Mouse (Mus musculus) forebrain, embryonic 11.5 days (tissue): ENCODE data around the gene Btbd3. TPM values are rescaled to one million over a fixed set of nuclear protein-coding genes. Genes with fewer than 3 reads are reported as not detected.

ENCODE experiments used
- ATAC-seq: fragments of 200-750 bp; cut with Nextera tagmentation; replicated peaks from 2 replicates; pipeline ENCODE4 v1.8.0; 2017; ENCODE audit warnings: moderate TSS enrichment; ENCODE audit not compliant: low FRiP score
- DNase-seq: peaks from one replicate; pipeline ENCODE4 v3.0.0-alpha.2; 2017; ENCODE audit warnings: low spot score
- H3K27ac ChIP-seq: fragments of 300-500 bp; sonication (generic); 2 replicates; pipeline ENCODE4 v1.5.1; 2014; ENCODE audit warnings: low read depth, low read length
- H3K27me3 ChIP-seq: fragments of 300-500 bp; sonication (generic); 2 replicates; pipeline ENCODE4 v1.6.1; 2014; ENCODE audit warnings: mild to moderate bottlenecking, low read length, mixed read lengths; ENCODE audit not compliant: control insufficient read depth, insufficient read depth
- H3K36me3 ChIP-seq: fragments of 300-500 bp; sonication (generic); 2 replicates; pipeline ENCODE4 v1.6.1; 2014; ENCODE audit warnings: mild to moderate bottlenecking, low read length, moderate library complexity, mixed read lengths; ENCODE audit not compliant: control insufficient read depth, insufficient read depth
- H3K4me1 ChIP-seq: fragments of 300-500 bp; sonication (generic); replicated peaks from 2 replicates; pipeline ENCODE4 v1.6.1; 2014; ENCODE audit warnings: low read length, mixed read lengths; ENCODE audit not compliant: control insufficient read depth, insufficient read depth
- H3K4me2 ChIP-seq: fragments of 300-500 bp; sonication (generic); 2 replicates; pipeline ENCODE4 v1.6.1; 2014; ENCODE audit warnings: low read depth, mild to moderate bottlenecking, low read length, moderate library complexity, mixed read lengths; ENCODE audit not compliant: severe bottlenecking
- H3K4me3 ChIP-seq: fragments of 300-500 bp; sonication (generic); 2 replicates; pipeline ENCODE4 v1.5.1; 2014; ENCODE audit warnings: low read depth, low read length
- H3K9ac ChIP-seq: fragments of 300-500 bp; sonication (generic); 2 replicates; pipeline ENCODE4 v1.6.1; 2014; ENCODE audit warnings: low read length
- H3K9me3 ChIP-seq: fragments of 300-500 bp; sonication (generic); 2 replicates; pipeline ENCODE4 v1.6.1; 2016; ENCODE audit warnings: low read length, mixed read lengths; ENCODE audit not compliant: control insufficient read depth
- WGBS: fragments of 180-500 bp; shearing (Covaris S2); extraction: QIAGEN DNeasy Blood & Tissue Kit; methylation state at CpG from one replicate; pipeline ENCODE4 v1.1.7; 2014; 5-methylcytosine and 5-hydroxymethylcytosine counted together
- polyA plus RNA-seq: library from polyadenylated mRNA; unstranded; fragments of >200 nt; fragmentation: Nextera tagmentation; extraction: Ambion mirVana; gene quantifications from 2 replicates; pipeline ENCODE4 v1.2.1, GENCODE M21; 2014

Btbd3 gene
- polyA plus RNA-seq, 1 experiment from 2014 or later, result 14.4 TPM

DNA sequence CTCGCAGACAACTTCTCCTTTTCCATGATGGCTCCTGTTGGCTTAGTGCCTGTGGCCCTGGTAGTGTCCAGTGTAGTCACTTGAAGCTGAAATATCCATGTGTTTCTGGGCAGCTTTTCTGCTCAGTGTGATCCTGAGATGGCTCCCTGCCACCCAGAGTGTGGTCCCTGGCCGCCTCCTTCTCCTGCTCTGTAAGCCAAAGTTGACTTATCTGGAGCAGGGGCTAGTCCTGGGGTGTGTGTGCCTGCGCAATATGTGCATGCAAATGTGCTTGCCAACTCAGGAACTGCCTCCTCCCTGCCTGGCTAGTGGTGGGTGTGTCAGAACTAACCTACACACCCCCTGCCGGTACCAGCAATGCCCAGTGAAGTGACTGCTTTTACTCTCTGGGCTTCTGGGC lies 29.4 kb downstream of the Btbd3 start:
- no peak for ATAC-seq
- 94% methylated on average over 4 of the region's 4 CpGs for WGBS
- H3K36me3 ChIP-seq, result no peaks in the 10 kb centered on the region; the same call in 1 of the 2 replicates

DNA sequence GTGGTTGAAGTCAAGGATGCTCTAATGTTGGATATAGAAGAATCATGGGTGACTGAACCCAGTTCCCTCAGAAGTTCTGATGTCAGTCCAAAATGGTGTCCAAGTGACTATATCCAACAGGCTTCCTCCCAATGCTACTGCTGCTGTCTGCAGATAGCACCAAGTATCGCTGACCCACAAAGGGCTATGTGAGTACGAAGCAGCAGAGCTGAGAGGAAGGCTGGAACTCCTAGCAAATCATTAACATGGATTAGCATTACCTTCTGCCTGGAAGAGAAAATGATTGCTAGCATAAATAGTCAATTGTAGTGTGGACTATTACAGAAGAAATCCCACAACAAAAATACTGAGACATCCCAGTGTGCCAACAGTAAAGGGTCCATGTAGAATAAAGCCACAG lies 33.8 kb downstream of the Btbd3 start:
- no peaks in the 10 kb centered on the region for H3K9me3 ChIP-seq
- 93% methylated on average over 2 of the region's 2 CpGs for WGBS

More for the DNA sequence above, 29.4 kb downstream of the Btbd3 start:
- Histone ChIP-seq H3K4me1 (no peaks in the 10 kb centered on the region), H3K4me3 (no peak overlapping the region), H3K9me3 (no peaks in the 10 kb centered on the region), H3K4me2 (no peak overlapping the region), H3K27me3 (no peaks in the 10 kb centered on the region), H3K9ac (no peak overlapping the region), H3K27ac (no peak overlapping the region)
- no peak for DNase-seq

DNA sequence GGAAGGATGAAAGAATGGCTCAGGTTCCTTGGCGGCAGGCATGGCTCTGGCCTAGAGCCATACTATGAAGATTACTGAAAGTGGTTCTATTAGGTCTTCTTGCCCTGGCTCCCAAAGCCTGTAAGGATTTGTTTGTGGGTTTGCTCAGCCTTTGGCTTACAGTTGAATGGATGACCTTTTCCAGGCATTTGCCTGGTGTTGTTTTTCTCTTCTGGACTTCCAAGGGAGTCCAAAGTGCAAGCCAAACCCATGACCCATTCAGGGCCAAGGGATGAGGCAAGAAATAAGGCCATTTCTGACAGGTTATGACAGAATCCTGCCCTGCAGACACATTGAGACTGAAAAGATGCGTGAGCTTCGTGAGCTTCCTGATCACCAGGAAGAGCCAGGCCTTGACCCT lies 37.9 kb downstream of the Btbd3 start:
- 91% methylated on average over 3 of the region's 3 CpGs for WGBS
- H3K4me3 ChIP-seq, result no peak overlapping the region

More for the DNA sequence above, 33.8 kb downstream of the Btbd3 start:
- no peaks in the 10 kb centered on the region for H3K27me3 ChIP-seq
- H3K4me1 ChIP-seq, result no peaks in the 10 kb centered on the region
- no peak overlapping the region for H3K9ac ChIP-seq
- H3K4me2 ChIP-seq, result no peak overlapping the region
- H3K36me3 ChIP-seq, result no peaks in the 10 kb centered on the region; the same call in 1 of the 2 replicates
- H3K4me3 ChIP-seq, result no peak overlapping the region
- DNase-seq (no peak), ATAC-seq (no peak)
- H3K27ac ChIP-seq, result no peak overlapping the region

DNA sequence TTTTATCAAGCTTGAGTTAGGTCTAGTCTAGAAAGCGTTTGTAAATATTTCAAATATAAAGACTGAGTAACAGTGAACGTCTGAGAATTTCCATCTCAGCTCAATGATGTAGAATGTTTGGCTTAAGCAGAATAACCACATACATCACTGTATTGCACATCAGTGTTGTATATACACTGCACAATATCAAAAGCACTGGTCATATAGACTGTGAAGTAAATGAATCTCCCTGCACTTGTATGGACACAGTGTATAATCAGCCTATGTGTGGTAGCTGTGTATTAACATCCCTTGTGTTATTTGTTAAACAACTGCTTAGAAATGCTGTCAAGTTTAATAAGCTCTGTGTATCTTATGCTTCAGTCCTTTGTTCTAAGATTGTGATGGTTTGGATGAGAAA lies 49.9 kb downstream of the Btbd3 start:
- ATAC-seq (no peak), DNase-seq (no peak)
- Histone ChIP-seq H3K4me1 (no peaks in the 10 kb centered on the region), H3K4me3 (no peak overlapping the region), H3K4me2 (no peak overlapping the region), H3K9me3 (no peaks in the 10 kb centered on the region), H3K27me3 (no peaks in the 10 kb centered on the region), H3K36me3 (no peaks in the 10 kb centered on the region), H3K27ac (no peak overlapping the region), H3K9ac (no peak overlapping the region)
- 88% methylated on average over 2 of the region's 2 CpGs for WGBS

More for the DNA sequence above, 37.9 kb downstream of the Btbd3 start:
- no peak for DNase-seq
- no peaks in the 10 kb centered on the region for H3K27me3 ChIP-seq
- H3K9ac ChIP-seq, result no peak overlapping the region
- no peak for ATAC-seq
- no peak overlapping the region for H3K4me2 ChIP-seq
- H3K36me3 ChIP-seq, result no peaks in the 10 kb centered on the region
- no peaks in the 10 kb centered on the region for H3K9me3 ChIP-seq
- no peaks in the 10 kb centered on the region for H3K4me1 ChIP-seq
- H3K27ac ChIP-seq, result no peak overlapping the region

DNA sequence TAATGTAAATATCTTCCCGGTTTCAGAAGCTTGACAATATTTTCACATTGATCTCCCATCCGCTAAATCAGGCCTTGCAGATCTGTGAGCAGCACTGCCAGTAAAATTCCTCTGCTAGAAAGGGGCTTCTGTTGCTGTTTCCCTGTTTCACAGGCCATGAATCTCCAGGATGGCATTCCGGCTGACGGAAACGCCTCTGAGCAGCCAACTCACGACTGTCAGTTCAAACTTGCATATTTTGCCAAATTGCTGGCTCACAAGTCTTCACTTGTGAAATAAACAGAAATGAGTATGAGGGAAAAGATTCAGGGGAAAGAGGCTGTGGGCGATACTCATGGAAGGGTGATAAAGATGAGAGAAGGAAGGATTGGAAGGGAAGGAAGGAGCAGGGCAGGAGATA lies 59.3 kb downstream of the Btbd3 start:
- WGBS, result 92% methylated on average over 7 of the region's 7 CpGs
- H3K36me3 ChIP-seq, result no peaks in the 10 kb centered on the region
- no peak overlapping the region for H3K4me2 ChIP-seq
- no peak overlapping the region for H3K4me3 ChIP-seq
- H3K27me3 ChIP-seq, result no peaks in the 10 kb centered on the region
- H3K9me3 ChIP-seq, result no peaks in the 10 kb centered on the region
- ATAC-seq (no peak), DNase-seq (no peak)
- H3K9ac ChIP-seq, result no peak overlapping the region
- no peak overlapping the region for H3K27ac ChIP-seq
- H3K4me1 ChIP-seq, result no peaks in the 10 kb centered on the region

DNA sequence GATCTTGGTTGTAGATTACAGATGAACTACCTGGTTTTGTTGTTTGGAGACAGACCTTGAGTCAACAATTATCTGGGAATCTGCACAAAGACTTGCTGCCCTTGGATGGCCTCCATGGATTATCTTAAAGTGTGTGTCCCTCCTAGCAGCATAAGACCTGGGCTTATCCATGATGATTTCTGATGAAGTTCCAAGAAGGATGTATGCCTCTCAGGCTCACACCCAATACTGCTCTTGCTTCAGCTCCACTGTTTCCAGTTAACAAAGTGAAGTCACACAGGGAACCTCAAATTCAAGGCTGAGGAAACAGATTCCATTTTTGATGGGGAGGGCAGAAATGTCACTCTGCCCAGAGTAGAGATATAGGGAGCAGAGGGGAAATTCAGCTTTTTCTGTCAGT lies 64.0 kb downstream of the Btbd3 start:
- Histone ChIP-seq H3K4me1 (no peaks in the 10 kb centered on the region), H3K4me2 (no peak overlapping the region), H3K36me3 (no peaks in the 10 kb centered on the region), H3K27me3 (no peaks in the 10 kb centered on the region), H3K9ac (no peak overlapping the region), H3K27ac (no peak overlapping the region), H3K9me3 (no peaks in the 10 kb centered on the region), H3K4me3 (no peak overlapping the region)
- ATAC-seq, result no peak
- no peak for DNase-seq

DNA sequence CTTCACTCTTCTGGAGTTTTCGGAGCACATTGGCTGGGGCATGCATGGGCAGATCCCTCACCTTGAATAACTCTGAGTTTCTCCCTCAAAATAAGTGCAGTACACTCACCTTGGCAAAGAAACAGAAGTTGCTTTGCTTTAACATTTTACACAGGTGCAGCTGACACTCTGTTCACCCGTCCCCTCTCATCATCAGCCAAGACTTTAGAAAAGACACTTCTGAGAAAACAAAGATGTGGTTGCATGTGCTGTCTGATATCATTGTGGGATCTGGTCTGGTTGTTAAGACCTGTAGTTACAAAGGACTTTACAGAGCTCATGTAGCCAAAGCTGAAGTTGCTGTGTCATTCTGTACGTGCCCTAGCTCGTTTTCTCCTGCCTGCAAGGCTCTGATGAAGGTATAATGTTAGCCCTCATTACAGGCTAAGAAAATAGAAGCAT lies 64.7 kb downstream of the Btbd3 start:
- WGBS, result 86% methylated on average over 4 of the region's 4 CpGs
- H3K9me3 ChIP-seq, result no peaks in the 10 kb centered on the region
- no peaks in the 10 kb centered on the region for H3K36me3 ChIP-seq
- ATAC-seq, result no peak
- no peak for DNase-seq
- H3K27me3 ChIP-seq, result no peaks in the 10 kb centered on the region
- no peak overlapping the region for H3K27ac ChIP-seq
- H3K4me2 ChIP-seq, result no peak overlapping the region
- no peak overlapping the region for H3K9ac ChIP-seq
- H3K4me3 ChIP-seq, result no peak overlapping the region
- H3K4me1 ChIP-seq, result no peaks in the 10 kb centered on the region

DNA sequence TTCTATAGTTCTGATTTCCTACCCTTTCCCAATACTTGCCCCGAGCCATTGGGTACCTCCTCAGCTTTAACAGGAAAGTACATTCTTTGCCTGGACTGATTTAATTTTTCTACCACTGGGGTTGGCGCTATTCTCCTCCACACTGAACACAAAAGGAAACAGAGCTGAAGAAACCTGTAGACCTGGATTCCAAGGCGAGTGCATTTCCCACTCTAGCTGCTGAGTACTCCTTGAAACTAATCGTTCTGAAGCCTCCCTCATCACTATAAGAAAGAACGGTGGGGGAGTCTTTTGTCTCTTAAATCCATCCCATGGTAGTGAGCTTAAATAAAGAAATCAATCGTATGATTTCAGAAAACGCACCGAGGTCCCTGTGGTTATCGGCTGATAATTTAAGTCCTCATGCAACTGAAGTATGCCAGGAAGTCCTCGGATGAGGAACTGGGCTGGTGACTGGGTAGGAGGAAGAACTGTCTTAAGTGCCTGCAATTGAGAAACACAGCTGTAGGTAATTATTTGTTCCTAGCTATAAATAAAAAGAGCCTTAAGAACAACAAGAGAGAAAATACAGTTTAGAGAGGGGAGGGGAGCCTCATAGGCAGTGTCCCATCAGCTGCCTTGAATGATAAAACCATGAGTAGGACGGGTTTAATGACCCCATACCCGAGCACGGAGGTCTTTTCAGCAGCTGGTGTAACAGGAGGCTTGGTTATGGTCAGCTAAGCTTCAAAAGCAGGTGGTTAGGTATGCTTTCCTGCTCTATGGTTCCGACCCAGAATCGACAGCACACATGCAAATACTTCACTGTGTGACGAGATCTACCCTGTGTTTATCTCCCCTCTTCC lies 66.1 kb downstream of the Btbd3 start:
- Histone ChIP-seq H3K9me3 (no peaks in the 10 kb centered on the region), H3K4me1 (no peaks in the 10 kb centered on the region), H3K36me3 (no peaks in the 10 kb centered on the region), H3K9ac (no peak overlapping the region), H3K27ac (no peak overlapping the region), H3K4me2 (no peak overlapping the region), H3K27me3 (no peaks in the 10 kb centered on the region), H3K4me3 (no peak overlapping the region)
- 80% methylated on average over 16 of the region's 16 CpGs for WGBS
- DNase-seq, result no peak
- no peak for ATAC-seq

DNA sequence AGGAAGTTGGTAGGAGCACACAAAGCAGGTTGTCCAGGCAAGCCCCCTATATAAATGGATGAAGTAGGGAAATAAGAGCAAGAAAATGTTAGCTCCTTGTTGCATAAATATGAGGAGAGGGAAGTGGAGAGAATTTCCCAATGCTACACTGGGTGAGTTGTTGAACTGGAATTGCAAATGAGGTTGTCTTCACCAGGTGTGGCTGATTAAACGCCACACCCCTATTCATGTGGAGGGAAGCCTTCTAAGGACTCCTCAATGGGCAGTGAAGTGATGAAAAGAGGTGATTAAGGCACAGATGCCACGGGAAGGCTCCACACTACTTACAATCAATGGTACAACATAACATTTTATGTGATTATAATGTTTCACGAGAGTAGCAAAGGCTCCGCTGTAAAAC lies 70.0 kb downstream of the Btbd3 start:
- H3K27ac ChIP-seq, result no peak overlapping the region
- H3K9me3 ChIP-seq, result no peaks in the 10 kb centered on the region
- H3K4me3 ChIP-seq, result no peak overlapping the region
- H3K4me2 ChIP-seq, result no peak overlapping the region
- H3K36me3 ChIP-seq, result no peaks in the 10 kb centered on the region
- H3K27me3 ChIP-seq, result no peaks in the 10 kb centered on the region
- DNase-seq, result no peak
- ATAC-seq, result no peak
- H3K9ac ChIP-seq, result no peak overlapping the region
- WGBS, result 66% methylated on average over 4 of the region's 4 CpGs
- H3K4me1 ChIP-seq, result no peaks in the 10 kb centered on the region
